Mouse (Mus musculus): ENCODE measurements around the gene Mpp3. TPM values are rescaled to one million over a fixed set of nuclear protein-coding genes. Genes with fewer than 3 reads are reported as not detected.

Mpp3 gene
- total RNA-seq, 2 experiments from 2014 or later = 77.6 to 89.6 TPM

Other genes with a start within 250 kb of the Mpp3 start
- gene Etv4, start 243.1 kb downstream of the Mpp3 start, total RNA-seq (2021) = 10 to 100 TPM; 11.5 to 15.1 TPM
- under 1 TPM; 0.28 to 0.74 TPM for gene Meox1, start 134.1 kb downstream of the Mpp3 start, total RNA-seq (2021)
- gene Sost, start 61.4 kb downstream of the Mpp3 start, total RNA-seq (2021) = not detected
- gene Cfap97d1, start 44.2 kb downstream of the Mpp3 start, total RNA-seq (2021) = not detected
- gene Dusp3, start 41.4 kb downstream of the Mpp3 start, total RNA-seq (2021) = 100 to 1,000 TPM; 195 to 205 TPM
- under 1 TPM in 1 of 2 experiments, not detected in 1; 0.19 TPM for gene Cd300lg, start 13.0 kb upstream of the Mpp3 start, total RNA-seq (2021)
- gene Mpp2, start 60.1 kb upstream of the Mpp3 start, total RNA-seq (2021) = 100 to 1,000 TPM; 128 to 158 TPM
- gene Ppy, start 72.9 kb upstream of the Mpp3 start, total RNA-seq (2021) = not detected
- gene Pyy, start 79.4 kb upstream of the Mpp3 start, total RNA-seq (2021) = not detected
- gene Nags, start 117.1 kb upstream of the Mpp3 start, total RNA-seq (2021) = not detected
- gene Tmem101, start 127.9 kb upstream of the Mpp3 start, total RNA-seq (2021) = 10 to 100 TPM; 24.6 to 25.3 TPM
- gene Lsm12, start 156.8 kb upstream of the Mpp3 start, total RNA-seq (2021) = 10 to 100 TPM; 55.0 to 64.2 TPM
- gene G6pc3, start 161.2 kb upstream of the Mpp3 start, total RNA-seq (2021) = 10 to 100 TPM; 67.9 to 68.2 TPM
- gene Hdac5, start 201.7 kb upstream of the Mpp3 start, total RNA-seq (2021) = 100 to 1,000 TPM; 298 to 303 TPM
- 1 to 10 TPM; 1.0 to 2.3 TPM for gene BC030867, start 220.4 kb upstream of the Mpp3 start, total RNA-seq (2021)
- gene Asb16, start 240.3 kb upstream of the Mpp3 start, total RNA-seq (2021) = 1 to 10 TPM; 2.2 to 2.9 TPM